Mouse (Mus musculus): Measurements from ENCODE around the gene Jmjd7. TPM values are rescaled to one million over a fixed set of nuclear protein-coding genes. Genes with fewer than 3 reads are reported as not detected.
A peak's percentile ranks its signal among the peaks of the same experiment; 100 is the strongest.

Gene Jmjd7
- polyA plus RNA-seq (2017; shearing (Covaris generic)) = 10 to 100 TPM; 19.2 to 24.2 TPM

GRCm38 (mm10) chr2:120026984-120027949 lies at the start of gene Jmjd7, which contains the start of gene Gm28042:
TSS of gene Jmjd7 (plus strand) at chr2:120027483.
TSS of gene Gm28042 (plus strand) at chr2:120027493.
- peak; percentile 95 for ATAC-seq

GRCm38 (mm10) chr2:119980343-119980986 lies 46.8 kb upstream of the Jmjd7 start:
- ATAC-seq = no peak

GRCm38 (mm10) chr2:119981631-119982030 lies 45.7 kb upstream of the Jmjd7 start:
- no peak for ATAC-seq

- no peak for ATAC-seq
These were observed 41.4 kb upstream of the Jmjd7 start for GRCm38 (mm10) chr2:119985871-119986270.

GRCm38 (mm10) chr2:119986369-119986768 lies 40.9 kb upstream of the Jmjd7 start:
- ATAC-seq = no peak

- no peak for ATAC-seq
These were observed 39.8 kb upstream of the Jmjd7 start for GRCm38 (mm10) chr2:119987441-119987840.

GRCm38 (mm10) chr2:119988952-119989351 lies 38.3 kb upstream of the Jmjd7 start:
- no peak for ATAC-seq

- ATAC-seq = no peak
These were observed 36.4 kb upstream of the Jmjd7 start for GRCm38 (mm10) chr2:119990881-119991280.

- ATAC-seq = no peak
These were observed 34.9 kb upstream of the Jmjd7 start for GRCm38 (mm10) chr2:119992349-119992748.

GRCm38 (mm10) chr2:119993515-119993914 lies 33.8 kb upstream of the Jmjd7 start:
- ATAC-seq = no peak

- no peak for ATAC-seq
These were observed 32.4 kb upstream of the Jmjd7 start for GRCm38 (mm10) chr2:119994839-119995238.

- ATAC-seq = no peak
These were observed 31.6 kb upstream of the Jmjd7 start for GRCm38 (mm10) chr2:119995391-119996281.

GRCm38 (mm10) chr2:119997354-119997753 lies 29.9 kb upstream of the Jmjd7 start:
- ATAC-seq = no peak

GRCm38 (mm10) chr2:119999731-120000130 lies 27.6 kb upstream of the Jmjd7 start:
- no peak for ATAC-seq

GRCm38 (mm10) chr2:120000882-120001584 lies 26.2 kb upstream of the Jmjd7 start:
- no peak for ATAC-seq

GRCm38 (mm10) chr2:120001956-120002355 lies 25.3 kb upstream of the Jmjd7 start:
- no peak for ATAC-seq

- ATAC-seq = peak; percentile 66
These were observed 23.3 kb upstream of the Jmjd7 start for GRCm38 (mm10) chr2:120003970-120004369.

- ATAC-seq = no peak
These were observed 20.6 kb upstream of the Jmjd7 start for GRCm38 (mm10) chr2:120006696-120007095.

- ATAC-seq = no peak
These were observed 19.5 kb upstream of the Jmjd7 start for GRCm38 (mm10) chr2:120007680-120008210.

GRCm38 (mm10) chr2:120008672-120009071 lies 18.6 kb upstream of the Jmjd7 start:
- ATAC-seq = no peak

GRCm38 (mm10) chr2:120011462-120012200 lies 15.7 kb upstream of the Jmjd7 start:
- peak; percentile 43 for ATAC-seq
